Mouse (Mus musculus) MEL (cell line): ENCODE measurements around the gene Hist3h2a. TPM values are rescaled to one million over a fixed set of nuclear protein-coding genes. Genes with fewer than 3 reads are reported as not detected.

Experiments used
- DNase-seq: peaks from one replicate; pipeline ENCODE4 v3.0.0; 2011; ENCODE audit warnings: low read depth, low spot score
- H3K27ac ChIP-seq: 2 replicates; pipeline ENCODE4 v1.5.1; 2012; ENCODE audit warnings: low read depth, mild to moderate bottlenecking, control low read depth, low read length, moderate library complexity; ENCODE audit not compliant: control insufficient read depth
- H3K27me3 ChIP-seq, 2 experiments: fragments of 150-350 bp in 1 of 2; sonication (generic) in 1 of 2; 2 replicates each; pipeline ENCODE4 v1.6.1; 2012; ENCODE audit warnings: low read length in 2 of 2, mild to moderate bottlenecking in 2 of 2, improper control_type of control experiment in 1 of 2, moderate library complexity in 1 of 2; ENCODE audit not compliant: insufficient read depth in 2 of 2, control insufficient read depth in 1 of 2
- H3K36me3 ChIP-seq, 2 experiments: 2 replicates each; pipeline ENCODE4 v1.6.1; 2012 to 2014; ENCODE audit warnings: low read length in 2 of 2, improper control_type of control experiment in 1 of 2, inconsistent platforms in 1 of 2, mild to moderate bottlenecking in 1 of 2; ENCODE audit not compliant: insufficient read depth in 2 of 2, control insufficient read depth in 1 of 2
- H3K4me1 ChIP-seq, 2 experiments: fragments of 150-350 bp in 1 of 2; sonication (generic) in 1 of 2; 2 replicates each; pipeline ENCODE4 v1.6.1; 2012; ENCODE audit warnings: low read length in 2 of 2, improper control_type of control experiment in 1 of 2, mild to moderate bottlenecking in 1 of 2; ENCODE audit not compliant: insufficient read depth in 2 of 2, control insufficient read depth in 1 of 2
- H3K4me3 ChIP-seq, 2 experiments: fragments of 150-350 bp in 1 of 2; sonication (generic) in 1 of 2; 2 replicates each; pipeline ENCODE4 v1.5.1; 2012; ENCODE audit warnings: low read depth in 2 of 2, low read length in 2 of 2, mild to moderate bottlenecking in 2 of 2, moderate library complexity in 2 of 2, control low read depth in 1 of 2, improper control_type of control experiment in 1 of 2; ENCODE audit not compliant: control insufficient read depth in 1 of 2, insufficient read depth in 1 of 2
- H3K79me2 ChIP-seq: 2 replicates; pipeline ENCODE4 v1.6.1; 2012; ENCODE audit warnings: mild to moderate bottlenecking, low read length, moderate library complexity; ENCODE audit not compliant: control insufficient read depth, poor library complexity, insufficient read depth
- H3K9ac ChIP-seq: 2 replicates; pipeline ENCODE4 v1.6.1; 2012; ENCODE audit warnings: low read depth, mild to moderate bottlenecking, control low read depth, low read length, moderate library complexity; ENCODE audit not compliant: control insufficient read depth, poor library complexity, severe bottlenecking
- H3K9me3 ChIP-seq: fragments of 150-350 bp; sonication (generic); replicated peaks from 2 replicates; pipeline ENCODE4 v1.6.1; 2012; ENCODE audit warnings: mild to moderate bottlenecking, low read length, improper control_type of control experiment, moderate library complexity; ENCODE audit not compliant: insufficient read depth
- BHLHE40 ChIP-seq: IDR thresholded peaks from 2 replicates; pipeline ENCODE4 v1.6.1; 2012; ENCODE audit warnings: low read depth, mild to moderate bottlenecking, inconsistent platforms, low read length, improper control_type of control experiment, borderline replicate concordance
- CHD1 ChIP-seq: IDR thresholded peaks from 2 replicates; pipeline ENCODE4 v1.6.1; 2012; ENCODE audit warnings: low read depth, mild to moderate bottlenecking, inconsistent platforms, low read length, improper control_type of control experiment
- CHD2 ChIP-seq: IDR thresholded peaks from 2 replicates; pipeline ENCODE4 v1.6.1; 2011; ENCODE audit warnings: low read length, improper control_type of control experiment
- CTCF ChIP-seq, 3 experiments: IDR thresholded peaks in 2 of 3; conservative IDR thresholded peaks in 1 of 3; 2 replicates each; pipeline ENCODE4 v1.5.1; 2011 to 2012; ENCODE audit warnings: low read length in 3 of 3, low read depth in 2 of 3, mild to moderate bottlenecking in 2 of 3, improper control_type of control experiment in 1 of 3, inconsistent platforms in 1 of 3, mixed read lengths in 1 of 3, moderate library complexity in 1 of 3; ENCODE audit not compliant: control insufficient read depth in 1 of 3, insufficient read depth in 1 of 3, poor library complexity in 1 of 3, severe bottlenecking in 1 of 3
- E2F4 ChIP-seq: IDR thresholded peaks from 2 replicates; pipeline ENCODE4 v1.6.1; 2011; ENCODE audit warnings: low read depth, low read length, improper control_type of control experiment, borderline replicate concordance
- ETS1 ChIP-seq: IDR thresholded peaks from 2 replicates; pipeline ENCODE4 v1.6.1; 2012; ENCODE audit warnings: low read depth, mild to moderate bottlenecking, inconsistent platforms, low read length, improper control_type of control experiment, moderate library complexity
- GABPA ChIP-seq: IDR thresholded peaks from 2 replicates; pipeline ENCODE4 v1.6.1; 2012; ENCODE audit warnings: low read depth, mild to moderate bottlenecking, inconsistent platforms, low read length, improper control_type of control experiment, moderate library complexity
- GATA1 ChIP-seq: IDR thresholded peaks from 2 replicates; pipeline ENCODE4 v1.6.1; 2011; ENCODE audit warnings: low read depth, low read length, improper control_type of control experiment
- KAT2A ChIP-seq: conservative IDR thresholded peaks from 2 replicates; pipeline ENCODE4 v1.6.1; 2012; ENCODE audit warnings: low read depth, low read length, improper control_type of control experiment, inconsistent platforms
- MAFK ChIP-seq: IDR thresholded peaks from 2 replicates; pipeline ENCODE4 v1.6.1; 2011; ENCODE audit warnings: low read depth, mild to moderate bottlenecking, low read length, improper control_type of control experiment, borderline replicate concordance
- MAZ ChIP-seq: IDR thresholded peaks from 2 replicates; pipeline ENCODE4 v1.6.1; 2012; ENCODE audit warnings: low read depth, mild to moderate bottlenecking, inconsistent platforms, low read length, improper control_type of control experiment
- MEF2A ChIP-seq: IDR thresholded peaks from 2 replicates; pipeline ENCODE4 v1.6.1; 2014; ENCODE audit warnings: low read depth, mild to moderate bottlenecking, inconsistent platforms, low read length, improper control_type of control experiment; ENCODE audit not compliant: poor library complexity, insufficient replicate concordance, severe bottlenecking; ENCODE audit errors: extremely low read depth
- MXI1 ChIP-seq: IDR thresholded peaks from 2 replicates; pipeline ENCODE4 v1.6.1; 2011; ENCODE audit warnings: mild to moderate bottlenecking, low read depth, low read length, improper control_type of control experiment
- NRF1 ChIP-seq: IDR thresholded peaks from 2 replicates; pipeline ENCODE4 v1.6.1; 2014; ENCODE audit warnings: low read depth, mild to moderate bottlenecking, inconsistent platforms, low read length, improper control_type of control experiment, moderate library complexity; ENCODE audit not compliant: poor library complexity, insufficient read depth, severe bottlenecking
- POLR2A ChIP-seq, 2 experiments: IDR thresholded peaks; 2 replicates each; pipeline ENCODE4 v1.6.1; 2011 to 2012; ENCODE audit warnings: low read length in 2 of 2, mild to moderate bottlenecking in 2 of 2, control low read depth in 1 of 2, improper control_type of control experiment in 1 of 2, low read depth in 1 of 2, moderate library complexity in 1 of 2; ENCODE audit not compliant: control insufficient read depth in 1 of 2, insufficient read depth in 1 of 2, poor library complexity in 1 of 2
- POLR2AphosphoS2 ChIP-seq: IDR thresholded peaks from 2 replicates; pipeline ENCODE4 v1.6.1; 2011; ENCODE audit warnings: low read length, improper control_type of control experiment
- POLR2AphosphoS5 ChIP-seq: IDR thresholded peaks from 2 replicates; pipeline ENCODE4 v1.6.1; 2012; ENCODE audit warnings: low read depth, borderline replicate concordance, mild to moderate bottlenecking, inconsistent platforms, low read length, moderate library complexity, mixed read lengths
- SMC3 ChIP-seq: IDR thresholded peaks from 2 replicates; pipeline ENCODE4 v1.6.1; 2011; ENCODE audit warnings: low read depth, low read length, improper control_type of control experiment
- TAL1 ChIP-seq: IDR thresholded peaks from 2 replicates; pipeline ENCODE4 v1.6.1; 2012; ENCODE audit warnings: mild to moderate bottlenecking, inconsistent platforms, low read length, moderate library complexity, mixed read lengths
- USF2 ChIP-seq, 2 experiments: IDR thresholded peaks; 2 replicates each; pipeline ENCODE4 v1.6.1; 2011 to 2012; ENCODE audit warnings: improper control_type of control experiment in 2 of 2, low read length in 2 of 2, borderline replicate concordance in 1 of 2, inconsistent platforms in 1 of 2, low read depth in 1 of 2, mild to moderate bottlenecking in 1 of 2; ENCODE audit not compliant: insufficient read depth in 1 of 2
- ZC3H11A ChIP-seq: IDR thresholded peaks from 2 replicates; pipeline ENCODE4 v1.6.1; 2012; ENCODE audit warnings: low read depth, mild to moderate bottlenecking, inconsistent platforms, low read length, improper control_type of control experiment
- ZKSCAN1 ChIP-seq: IDR thresholded peaks from 2 replicates; pipeline ENCODE4 v1.6.1; 2012; ENCODE audit warnings: low read depth, mild to moderate bottlenecking, inconsistent platforms, low read length, improper control_type of control experiment, moderate library complexity
- polyA plus RNA-seq, 2 experiments: library from polyadenylated mRNA; stranded (reverse) in 1 of 2; unstranded in 1 of 2; fragments of >175 nt in 1 of 2; fragments of >200 nt in 1 of 2; gene quantifications; 2 replicates each; pipeline versions ENCODE4 v1.2.1 to v1.2.4; 2012; ENCODE audit warnings: low replicate concordance in 2 of 2, low read depth in 1 of 2; ENCODE audit not compliant: insufficient read length in 2 of 2, insufficient read depth in 1 of 2, missing spikeins in 1 of 2
- total RNA-seq: library from RNA; depleted of rRNA; stranded (reverse); fragments of 300-350 nt; gene quantifications from 2 replicates; pipeline ENCODE4 v1.2.3, GENCODE M21; 2012

Hist3h2a gene
- total and polyA plus RNA-seq, 3 experiments = 0.42 to 184 TPM; not detected in 1

DNA sequence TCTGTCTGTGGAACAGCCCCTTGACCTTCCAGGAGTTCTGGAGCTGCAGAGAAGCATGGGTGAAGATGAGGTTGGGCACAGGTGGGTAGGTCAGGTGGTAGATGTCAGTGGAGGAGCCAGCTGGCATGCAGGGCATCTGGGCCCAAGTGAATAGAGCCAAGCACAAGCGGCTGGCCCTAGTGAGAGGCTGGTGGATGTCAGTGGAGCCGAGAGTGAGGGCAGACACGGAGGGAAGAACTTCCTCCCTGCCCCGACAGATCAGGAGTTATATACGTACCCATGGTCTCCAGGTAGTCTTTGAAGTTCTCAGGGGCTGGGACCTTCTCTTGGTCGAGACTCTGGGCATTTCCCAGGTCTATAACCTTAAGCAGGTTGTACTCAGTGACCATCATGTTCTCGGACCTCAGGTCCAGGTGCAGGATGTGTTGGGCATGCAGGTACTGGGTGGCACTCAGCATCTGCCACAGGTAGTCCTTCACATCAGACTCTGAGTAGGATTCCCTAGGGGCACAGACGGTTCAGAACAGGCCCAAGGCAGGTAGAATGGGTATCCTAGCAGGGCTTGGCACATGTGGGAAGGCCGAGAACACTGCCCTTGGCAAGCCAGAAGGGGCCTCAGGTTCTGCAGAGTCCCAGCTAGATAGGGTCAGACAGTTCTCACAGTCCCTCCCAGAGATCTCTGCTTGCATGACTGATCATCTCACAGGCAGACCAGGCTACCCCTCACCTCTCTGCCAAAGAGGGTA, 40.7 kb downstream of the Hist3h2a start:
- no peaks in the 10 kb centered on the region for H3K79me2 ChIP-seq
- H3K36me3 ChIP-seq = peaks cover 0 to 6% of the 10 kb centered on the region in 2 experiments; a peak in 2 of 4 replicates
- H3K27ac ChIP-seq = no peak overlapping the region
- H3K9me3 ChIP-seq = no peaks in the 10 kb centered on the region
- no peak overlapping the region for H3K4me3 ChIP-seq
- no peaks in the 10 kb centered on the region for H3K27me3 ChIP-seq
- TF ChIP-seq MAZ (no peak), TAL1 (no peak), POLR2AphosphoS2 (no peak), MEF2A (no peak), SMC3 (no peak)
- no peak for DNase-seq
- peaks cover 0 to 15% of the 10 kb centered on the region in 2 experiments; a peak in 2 of 4 replicates for H3K4me1 ChIP-seq
- H3K9ac ChIP-seq = no peak overlapping the region

DNA sequence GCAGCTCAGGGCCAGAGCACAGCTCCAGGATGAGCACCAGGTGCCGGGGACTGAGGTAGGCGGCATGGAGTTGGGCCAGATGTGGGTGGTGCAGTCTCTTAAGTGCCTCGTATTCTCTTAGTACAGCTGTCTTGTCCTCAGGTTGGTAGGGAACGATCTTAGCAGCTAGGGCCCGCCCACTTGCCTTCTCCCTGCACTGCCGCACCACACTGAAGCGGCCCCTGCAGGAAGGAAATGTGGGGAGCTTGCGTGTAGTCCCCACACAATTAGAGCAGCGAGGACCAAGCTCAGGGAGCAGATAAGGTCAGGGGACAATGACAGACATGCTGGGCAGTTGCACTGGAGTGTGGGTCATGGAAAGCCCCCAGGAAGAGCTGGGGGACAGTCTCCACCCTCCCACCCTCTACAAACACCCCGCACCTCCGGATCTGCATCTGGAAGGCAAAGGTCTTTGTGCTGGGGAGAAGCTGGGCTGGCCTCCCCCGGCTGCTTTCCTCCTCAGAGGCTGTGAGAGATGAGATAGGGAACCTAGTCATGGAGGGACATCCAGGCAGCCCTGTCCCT, 41.4 kb downstream of the Hist3h2a start:
- Histone ChIP-seq H3K27me3 (no peaks in the 10 kb centered on the region), H3K9ac (no peak overlapping the region)
- DNase-seq = no peak

DNA sequence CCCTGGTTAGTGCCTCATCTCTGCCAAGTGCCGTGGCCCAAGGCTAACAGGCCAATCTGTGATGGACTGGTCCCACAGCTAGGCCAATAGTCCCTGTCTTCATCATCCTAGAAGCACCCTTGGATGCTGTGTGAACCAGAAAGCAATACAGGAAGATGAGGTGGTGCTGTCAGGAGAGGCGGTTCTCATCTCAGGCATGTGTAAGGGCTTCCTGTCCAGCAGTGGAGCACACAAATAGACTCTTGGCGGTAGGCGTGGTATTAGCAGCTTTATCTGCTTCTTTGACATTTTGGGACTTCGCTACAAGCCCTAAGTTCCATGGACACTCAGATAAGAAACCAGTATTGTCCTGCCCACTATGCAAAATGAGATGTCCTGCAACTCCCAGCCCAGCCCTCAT, 43.1 kb downstream of the Hist3h2a start:
- TF ChIP-seq CTCF (IDR thresholded peaks at IDR 0.05 in 2 of 3, conservative IDR thresholded peaks at IDR 0.05 in 1 of 3; ENCODE audit: control insufficient read depth in 1 of 3, insufficient read depth in 1 of 3, low read depth in 2 of 3, low read length in 3 of 3, poor library complexity in 1 of 3, severe bottlenecking in 1 of 3) = no peak
- no peak for TF ChIP-seq POLR2AphosphoS2
- no peak for TF ChIP-seq POLR2A (IDR thresholded peaks at IDR 0.05; ENCODE audit: control insufficient read depth in 1 of 2, insufficient read depth in 1 of 2, low read depth in 1 of 2, low read length in 2 of 2, poor library complexity in 1 of 2)
- no peak for TF ChIP-seq POLR2AphosphoS5
- TF ChIP-seq ZKSCAN1 = no peak
- TF ChIP-seq CHD1 = no peak
- TF ChIP-seq USF2 (IDR thresholded peaks at IDR 0.05; ENCODE audit: borderline replicate concordance in 1 of 2, insufficient read depth in 1 of 2, low read depth in 1 of 2, low read length in 2 of 2) = no peak
- TF ChIP-seq ZC3H11A = no peak
- no peak for TF ChIP-seq CHD2
- no peak for TF ChIP-seq GABPA
- no peak for TF ChIP-seq E2F4
- no peak for TF ChIP-seq MAFK
- TF ChIP-seq GATA1 = no peak
- no peak for TF ChIP-seq MAZ
- no peak for TF ChIP-seq MXI1
- no peak for TF ChIP-seq SMC3
- TF ChIP-seq BHLHE40 = no peak
- TF ChIP-seq NRF1 = no peak
- no peak overlapping the region for H3K27ac ChIP-seq
- H3K9me3 ChIP-seq = no peaks in the 10 kb centered on the region
- no peaks in the 10 kb centered on the region for H3K79me2 ChIP-seq
- peaks cover 0 to 5% of the 10 kb centered on the region in 2 experiments; a peak in 2 of 4 replicates for H3K36me3 ChIP-seq
- H3K4me3 ChIP-seq = no peak overlapping the region
- H3K4me1 ChIP-seq = peaks cover 0 to 10% of the 10 kb centered on the region in 2 experiments; a peak in 2 of 4 replicates
- H3K27me3 ChIP-seq = no peaks in the 10 kb centered on the region
- DNase-seq = no peak
- H3K9ac ChIP-seq = no peak overlapping the region

More for the DNA sequence above, 41.4 kb downstream of the Hist3h2a start:
- Histone ChIP-seq H3K4me1 (peaks cover 0 to 11% of the 10 kb centered on the region in 2 experiments; a peak in 2 of 4 replicates), H3K4me3 (no peak overlapping the region), H3K79me2 (no peaks in the 10 kb centered on the region), H3K36me3 (peaks cover 0 to 6% of the 10 kb centered on the region in 2 experiments; a peak in 2 of 4 replicates), H3K27ac (no peak overlapping the region), H3K9me3 (no peaks in the 10 kb centered on the region)
- TF ChIP-seq KAT2A (no peak), ZC3H11A (no peak), ETS1 (no peak)
